Comparison of ENCODE assay signal across 11 mouse cellular contexts in genomic region chr11:31767727-31768495, GRCm38 (mm10).
DNase-seq lines count a peak whose midpoint lies in the region; ATAC-seq lines count a peak whose summit lies in the region.
"Had no signal": no experiment of that assay in that cellular context is flagged by ENCODE, and none has a peak within 500 bp of the region (broad histone marks: within the 10 kb centered on the region; RNA-seq: fewer than 3 reads in every experiment).

No protein-coding gene starts in this region.

- DNase-seq in embryonic facial prominence, embryonic 14.5 days (ENCODE audit: low spot score) = no peak
- no peak for DNase-seq in embryonic facial prominence, embryonic 10.5 days (ENCODE audit: low spot score)
- peak; percentile 90 for DNase-seq in brain, adult 2 months (ENCODE audit: low read depth, low spot score)
- DNase-seq in kidney, postnatal 14 days = peak; percentile 51
- DNase-seq in urinary bladder, postnatal 25 days (ENCODE audit: low spot score) = no peak
- DNase-seq in testis, postnatal 14 days (ENCODE audit: low spot score) = no peak
- DNase-seq in c-Kit-positive CD71-positive TER-119-positive erythroid progenitor cells, embryonic 14.5 days (ENCODE audit: low spot score) = no peak
- DNase-seq: cerebellum, adult 18-20 months; lung, postnatal 4 days had no signal

- no peaks in the 10 kb centered on the region for H3K27me3 ChIP-seq in embryonic facial prominence, embryonic 14.5 days (replicated peaks; ENCODE audit: control insufficient read depth, insufficient read depth, low read length)
- no peaks in the 10 kb centered on the region for H3K27me3 ChIP-seq in embryonic facial prominence, embryonic 10.5 days (replicated peaks; ENCODE audit: low read depth, poor library complexity, severe bottlenecking)
- no peaks in the 10 kb centered on the region for H3K27me3 ChIP-seq in midbrain, embryonic 16.5 days (ENCODE audit: control insufficient read depth, insufficient read depth, low read depth, low read length)

- no peaks in the 10 kb centered on the region for H3K36me3 ChIP-seq in embryonic facial prominence, embryonic 14.5 days (ENCODE audit: control insufficient read depth, insufficient read depth, low read length)
- H3K36me3 ChIP-seq in embryonic facial prominence, embryonic 10.5 days (replicated peaks) = no peaks in the 10 kb centered on the region
- no peaks in the 10 kb centered on the region for H3K36me3 ChIP-seq in midbrain, embryonic 16.5 days (ENCODE audit: control insufficient read depth, insufficient read depth, low read length)

- no peak overlapping the region for H3K4me3 ChIP-seq in embryonic facial prominence, embryonic 14.5 days (ENCODE audit: low read depth, low read length)
- no peak overlapping the region for H3K4me3 ChIP-seq in embryonic facial prominence, embryonic 10.5 days
- no peak overlapping the region for H3K4me3 ChIP-seq in midbrain, embryonic 16.5 days (ENCODE audit: low read depth, low read length)

- no peak overlapping the region for H3K27ac ChIP-seq in embryonic facial prominence, embryonic 14.5 days (replicated peaks; ENCODE audit: low read depth, low read length)
- H3K27ac ChIP-seq in embryonic facial prominence, embryonic 10.5 days (replicated peaks) = no peak overlapping the region
- H3K27ac ChIP-seq in midbrain, embryonic 16.5 days (ENCODE audit: low read length) = 0 out of 2 replicates have a peak overlapping the region, but pooled peaks have one; percentile 15

- no peak overlapping the region for H3K9ac ChIP-seq in embryonic facial prominence, embryonic 14.5 days (ENCODE audit: low read depth, low read length)
- no peak overlapping the region for H3K9ac ChIP-seq in midbrain, embryonic 16.5 days (ENCODE audit: low read depth, low read length)

- H3K4me2 ChIP-seq in embryonic facial prominence, embryonic 14.5 days (ENCODE audit: low read depth, low read length) = no peak overlapping the region
- no peak overlapping the region for H3K4me2 ChIP-seq in midbrain, embryonic 16.5 days (ENCODE audit: low read length)

- H3K9me3 ChIP-seq in embryonic facial prominence, embryonic 14.5 days (ENCODE audit: control insufficient read depth, low read length) = no peaks in the 10 kb centered on the region
- no peaks in the 10 kb centered on the region for H3K9me3 ChIP-seq in embryonic facial prominence, embryonic 10.5 days
- no peaks in the 10 kb centered on the region for H3K9me3 ChIP-seq in midbrain, embryonic 16.5 days (replicated peaks; ENCODE audit: control insufficient read depth, low read length, poor library complexity, severe bottlenecking)

- 53% methylated on average over 10 of the region's 10 CpGs for WGBS in embryonic facial prominence, embryonic 14.5 days
- 58% methylated on average over 10 of the region's 10 CpGs for WGBS in embryonic facial prominence, embryonic 10.5 days
- 27% methylated on average over 10 of the region's 10 CpGs for WGBS in midbrain, embryonic 16.5 days

- H3K4me1 ChIP-seq in embryonic facial prominence, embryonic 14.5 days (ENCODE audit: control insufficient read depth, insufficient read depth, low read length) = no peaks in the 10 kb centered on the region; the same call in 1 of the 2 replicates
- H3K4me1 ChIP-seq in embryonic facial prominence, embryonic 10.5 days = peaks cover 14% of the 10 kb centered on the region; the same call in 1 of the 2 replicates
- peaks cover 12% of the 10 kb centered on the region; the same call in 1 of the 2 replicates for H3K4me1 ChIP-seq in midbrain, embryonic 16.5 days (ENCODE audit: control insufficient read depth, insufficient read depth, low read length)

- ATAC-seq in embryonic facial prominence, embryonic 14.5 days (ENCODE audit: low read depth) = 0 out of 2 replicates have a peak, but pooled peaks have one; percentile 41
- peak; percentile 59 for ATAC-seq in midbrain, embryonic 16.5 days
- ATAC-seq: inflammation-experienced regulatory T-cells, adult 6 months had no signal

Comparison
In these comparisons a context has a peak if more than half of its experiments do, and no peak if none do; other contexts are left out.
1. DNase-seq: peak in brain, adult 2 months (single experiment) and kidney, postnatal 14 days (single experiment); none in embryonic facial prominence, embryonic 14.5 days (single experiment), embryonic facial prominence, embryonic 10.5 days (single experiment), urinary bladder, postnatal 25 days (single experiment), testis, postnatal 14 days (single experiment) and c-Kit-positive CD71-positive TER-119-positive erythroid progenitor cells, embryonic 14.5 days (single experiment).